Mouse (Mus musculus) liver, adult 2 months (tissue): ENCODE measurements at regions not wholly inside any gene's neighbourhood (a gene's known extent, or its start where the extent isn't known, plus 50 kb on each side); places are given as distances from the start of the nearest gene placed in this dataset.

Source experiments
- DNase-seq: peaks from one replicate; pipeline ENCODE4 v3.0.0-alpha.2; 2011; ENCODE audit warnings: low read depth, low spot score; ENCODE audit errors: extremely low read depth
- H3K27ac ChIP-seq: fragments of 200-500 bp; replicated peaks from 2 replicates; pipeline ENCODE4 v1.5.1; 2012; ENCODE audit warnings: low read depth, mild to moderate bottlenecking, control low read depth, inconsistent platforms, low read length; ENCODE audit not compliant: insufficient read depth
- H3K27me3 ChIP-seq: fragments of 200-500 bp; 2 replicates; pipeline ENCODE4 v1.6.1; 2012; ENCODE audit warnings: mild to moderate bottlenecking, moderate library complexity, low read length, inconsistent platforms; ENCODE audit not compliant: control insufficient read depth, insufficient read depth
- H3K36me3 ChIP-seq: fragments of 200-500 bp; 2 replicates; pipeline ENCODE4 v1.6.1; 2012; ENCODE audit warnings: low read length, inconsistent platforms; ENCODE audit not compliant: control insufficient read depth, insufficient read depth
- H3K4me1 ChIP-seq: fragments of 200-500 bp; 2 replicates; pipeline ENCODE4 v1.6.1; 2011; ENCODE audit warnings: low read length; ENCODE audit not compliant: control insufficient read depth, insufficient read depth
- H3K4me3 ChIP-seq: fragments of 200-500 bp; 2 replicates; pipeline ENCODE4 v1.5.1; 2011; ENCODE audit warnings: low read depth, mild to moderate bottlenecking, control low read depth, low read length, moderate library complexity; ENCODE audit not compliant: insufficient read depth
- H3K79me2 ChIP-seq: fragments of 200-500 bp; 2 replicates; pipeline ENCODE4 v1.6.1; 2012; ENCODE audit warnings: inconsistent platforms, mild to moderate bottlenecking, low read length, moderate library complexity; ENCODE audit not compliant: control insufficient read depth, insufficient read depth
- H3K9ac ChIP-seq: fragments of 200-500 bp; 2 replicates; pipeline ENCODE4 v1.6.1; 2012; ENCODE audit warnings: low read depth, mild to moderate bottlenecking, control low read depth, inconsistent platforms, low read length
- CTCF ChIP-seq: fragments of 200-500 bp; IDR thresholded peaks from 2 replicates; pipeline ENCODE4 v1.5.1; 2011; ENCODE audit warnings: low read depth, low read length, control low read depth
- POLR2A ChIP-seq: fragments of 200-500 bp; IDR thresholded peaks from 2 replicates; pipeline ENCODE4 v1.6.1; 2011; ENCODE audit warnings: low read length, control low read depth; ENCODE audit not compliant: insufficient read depth; ENCODE audit errors: extremely low read depth
- WGBS: fragments of 180-500 bp; shearing (Covaris S2); methylation state at CpG from one replicate; pipeline ENCODE4 v1.1.7; 2018; 5-methylcytosine and 5-hydroxymethylcytosine counted together

DNA sequence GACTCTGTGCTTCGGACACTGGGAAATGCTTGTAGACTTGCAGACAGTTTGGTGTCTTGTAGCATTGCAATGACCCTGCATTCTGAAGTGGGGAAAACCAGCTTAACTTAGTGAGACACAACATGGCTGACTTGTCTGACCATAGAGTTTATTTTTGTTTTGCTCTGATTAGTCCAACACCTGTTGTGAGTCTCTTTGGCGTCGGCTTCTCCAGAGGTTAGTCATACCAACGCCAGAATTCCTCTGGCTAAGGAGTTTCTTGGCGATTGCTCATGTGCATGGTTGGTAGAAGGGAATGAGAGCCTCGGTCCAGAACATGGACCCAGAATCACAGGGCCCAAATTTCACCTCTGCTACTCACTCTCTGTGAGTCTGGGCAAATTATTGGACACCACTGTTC is 82.9 kb upstream of the Armc2 start:
- 87% methylated on average over 6 of the region's 6 CpGs for WGBS
- Histone ChIP-seq H3K27me3 (no peaks in the 10 kb centered on the region), H3K4me1 (no peaks in the 10 kb centered on the region), H3K27ac (no peak overlapping the region), H3K79me2 (no peaks in the 10 kb centered on the region), H3K4me3 (no peak overlapping the region), H3K9ac (no peak overlapping the region), H3K36me3 (no peaks in the 10 kb centered on the region)
- no peak for DNase-seq
- no peak for TF ChIP-seq POLR2A
- no peak for TF ChIP-seq CTCF

DNA sequence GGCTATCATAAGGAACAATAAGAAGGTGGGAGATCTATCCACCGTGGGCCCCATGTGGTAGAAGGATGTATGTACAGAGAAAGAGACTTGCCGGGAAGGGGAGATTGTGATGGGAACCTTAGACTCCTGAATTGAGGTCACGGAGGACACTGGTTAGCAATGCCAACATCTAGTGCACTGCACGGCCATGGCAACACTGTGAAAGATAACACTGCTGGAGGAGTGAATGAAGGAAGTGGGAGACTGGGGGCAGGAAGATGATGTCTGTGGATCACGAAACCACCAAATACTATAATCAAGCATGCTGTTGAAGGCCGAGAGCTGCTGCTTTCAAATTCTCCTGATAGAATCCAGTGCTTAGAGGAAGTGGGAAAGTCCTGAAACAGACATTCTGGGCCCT is 78.7 kb upstream of the Armc2 start:
- TF ChIP-seq CTCF (no peak), POLR2A (no peak)
- Histone ChIP-seq H3K9ac (no peak overlapping the region), H3K4me3 (no peak overlapping the region), H3K36me3 (no peaks in the 10 kb centered on the region), H3K27ac (no peak overlapping the region), H3K4me1 (no peaks in the 10 kb centered on the region), H3K79me2 (no peaks in the 10 kb centered on the region), H3K27me3 (no peaks in the 10 kb centered on the region)
- DNase-seq, result no peak
- 80% methylated on average over 6 of the region's 6 CpGs for WGBS

DNA sequence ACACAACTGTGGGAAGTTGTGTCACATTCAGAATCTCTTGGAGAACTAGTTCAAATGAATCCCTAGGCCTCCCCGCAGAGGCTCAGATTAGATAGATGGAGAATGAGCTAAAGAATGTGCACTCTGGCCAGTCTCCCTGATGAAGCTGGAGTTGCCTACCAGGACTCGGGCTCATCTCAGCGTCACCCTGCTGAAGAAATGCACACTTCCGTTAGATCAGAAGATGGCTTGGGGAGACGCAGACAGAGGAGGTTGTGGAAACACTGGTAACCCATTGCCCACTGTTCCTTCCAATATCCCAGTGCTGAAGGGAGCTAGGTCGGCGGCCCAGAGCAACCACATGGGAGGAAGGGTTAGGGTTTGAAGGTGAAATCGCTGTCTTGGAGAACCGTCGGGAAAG is 77.7 kb upstream of the Armc2 start:
- Histone ChIP-seq H3K27ac (no peak overlapping the region), H3K4me3 (no peak overlapping the region), H3K27me3 (no peaks in the 10 kb centered on the region), H3K4me1 (no peaks in the 10 kb centered on the region), H3K79me2 (no peaks in the 10 kb centered on the region), H3K9ac (no peak overlapping the region), H3K36me3 (no peaks in the 10 kb centered on the region)
- 94% methylated on average over 10 of the region's 10 CpGs for WGBS
- TF ChIP-seq POLR2A (no peak), CTCF (no peak)
- no peak for DNase-seq

DNA sequence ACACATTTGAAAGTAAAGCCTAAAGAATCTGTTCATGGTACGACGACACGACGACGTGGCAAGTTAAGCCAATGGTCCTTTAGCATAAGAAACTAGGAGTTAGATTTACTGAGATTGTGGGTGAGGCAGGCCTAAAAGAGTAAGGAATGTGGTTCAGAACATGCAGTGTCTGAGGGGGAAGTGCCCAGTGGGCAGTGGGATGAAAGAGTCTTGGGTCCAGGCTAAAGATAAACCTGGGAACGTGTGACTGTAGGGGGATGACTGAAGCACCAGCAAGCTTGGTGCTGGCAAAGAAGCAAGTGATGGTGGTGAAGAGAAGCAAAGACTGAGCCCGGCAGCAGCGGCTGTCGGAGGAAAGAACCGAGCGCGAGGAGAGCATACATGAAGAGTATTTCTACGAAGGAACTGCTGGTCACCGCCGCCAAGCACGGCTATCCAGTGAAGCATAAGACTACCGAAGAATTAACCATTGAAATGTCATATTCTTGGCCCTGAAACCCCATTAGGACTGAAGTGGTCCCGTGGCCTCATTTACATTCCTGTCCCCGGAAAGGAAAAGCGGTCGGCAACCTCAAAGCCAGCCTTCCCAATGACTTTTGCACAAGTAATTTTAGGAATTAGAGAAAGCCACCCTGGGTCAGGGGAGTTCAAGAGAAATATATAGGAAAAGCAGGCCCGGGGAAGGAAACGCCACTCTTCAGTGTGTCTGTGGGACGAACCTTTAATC is 76.2 kb upstream of the Armc2 start:
- Histone ChIP-seq H3K36me3 (no peaks in the 10 kb centered on the region), H3K27ac (no peak overlapping the region), H3K4me1 (peaks cover under 1% of the 10 kb centered on the region; the same call in 1 of the 2 replicates), H3K27me3 (no peaks in the 10 kb centered on the region), H3K4me3 (no peak overlapping the region), H3K9ac (no peak overlapping the region), H3K79me2 (no peaks in the 10 kb centered on the region)
- no peak for DNase-seq
- WGBS, result 91% methylated on average over 24 of the region's 24 CpGs
- TF ChIP-seq POLR2A (no peak), CTCF (no peak)

DNA sequence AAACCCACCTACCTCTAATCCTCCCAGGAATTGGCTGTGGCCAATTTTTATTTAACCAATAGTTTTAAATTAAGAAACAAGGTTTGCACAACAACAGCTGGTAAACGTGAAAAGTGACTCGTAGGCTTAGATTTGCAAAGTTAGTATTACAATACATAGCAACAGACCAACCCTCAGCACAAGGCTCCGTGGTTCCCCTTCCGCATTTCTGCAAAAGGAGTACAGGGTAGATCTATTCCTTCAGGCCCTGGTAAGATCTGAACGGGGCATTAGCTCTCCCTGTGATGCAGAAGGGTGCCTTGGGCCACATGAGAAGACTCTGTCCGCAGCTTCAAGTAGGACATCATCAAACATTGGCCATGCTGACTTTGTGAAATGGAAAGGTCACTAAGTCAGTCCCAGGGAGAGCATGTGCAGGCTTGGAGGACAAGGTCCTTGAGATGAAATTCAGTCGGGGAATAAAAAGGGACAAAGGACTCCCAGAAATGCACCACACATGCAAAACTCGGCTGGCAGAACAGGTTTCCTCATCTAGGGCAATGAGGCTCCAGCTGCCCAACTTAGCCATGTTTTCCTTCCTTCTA is 75.0 kb upstream of the Armc2 start:
- WGBS, result 72% methylated on average over 8 of the region's 8 CpGs
- no peak for DNase-seq

DNA sequence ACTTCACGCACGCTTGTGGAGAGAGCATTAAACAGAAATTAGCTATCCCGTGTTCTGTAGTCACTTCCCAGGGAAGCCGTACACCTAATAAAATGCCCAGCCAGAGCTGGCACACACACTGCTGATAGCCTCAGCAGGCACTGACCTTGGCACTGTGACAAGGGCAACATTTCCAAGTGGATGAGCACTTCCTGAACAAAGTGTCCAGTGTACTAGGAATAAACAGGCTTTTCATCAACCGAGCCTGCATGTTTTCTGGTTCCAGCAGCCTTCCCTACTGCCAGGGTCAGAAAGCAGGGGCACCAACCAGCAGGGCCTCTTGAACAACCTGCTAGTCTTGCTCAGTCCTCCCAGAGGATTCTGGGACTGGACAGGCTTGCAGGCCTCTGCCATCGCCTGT is 74.3 kb upstream of the Armc2 start:
- Histone ChIP-seq H3K79me2 (no peaks in the 10 kb centered on the region), H3K36me3 (no peaks in the 10 kb centered on the region), H3K27me3 (no peaks in the 10 kb centered on the region), H3K4me1 (peaks cover 5% of the 10 kb centered on the region), H3K27ac (peak overlapping the region; percentile 45; the same call in 1 of the 2 replicates), H3K9ac (no peak overlapping the region), H3K4me3 (no peak overlapping the region)
- no peak for TF ChIP-seq CTCF
- no peak for TF ChIP-seq POLR2A
- peak; percentile 95 for DNase-seq
- 36% methylated on average over 6 of the region's 6 CpGs for WGBS

More for the DNA sequence above, 75.0 kb upstream of the Armc2 start:
- Histone ChIP-seq H3K27ac (peak overlapping the region; percentile 45; the same call in 1 of the 2 replicates), H3K27me3 (no peaks in the 10 kb centered on the region), H3K36me3 (no peaks in the 10 kb centered on the region), H3K4me1 (peaks cover 5% of the 10 kb centered on the region), H3K79me2 (no peaks in the 10 kb centered on the region), H3K4me3 (no peak overlapping the region), H3K9ac (no peak overlapping the region)
- TF ChIP-seq POLR2A (no peak), CTCF (no peak)
